In the genomic region with DNA sequence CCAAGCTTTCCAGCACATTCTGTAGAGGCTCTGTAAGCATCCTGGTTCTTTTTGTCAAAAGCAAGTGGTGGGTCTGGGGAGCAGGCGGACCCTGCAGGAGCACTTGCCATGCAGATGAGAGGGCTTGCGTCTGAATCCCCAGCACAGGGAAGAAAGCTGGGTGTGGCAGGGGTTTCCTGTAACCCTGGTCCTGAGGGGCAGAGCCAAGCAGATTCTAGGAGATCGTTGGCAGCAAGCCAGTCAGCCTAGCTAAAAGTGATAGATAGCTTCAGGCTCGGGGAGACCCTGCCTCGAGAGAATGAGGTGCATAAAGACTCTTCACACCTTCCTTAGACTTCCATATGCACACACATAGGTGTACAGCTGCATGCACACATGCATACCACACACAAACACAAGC, we compare ENCODE assay signal across 28 mouse cellular contexts. TPM values are rescaled to one million over a fixed set of nuclear protein-coding genes. Genes with fewer than 3 reads are reported as not detected.
DNase-seq lines count a peak whose midpoint lies in the region; ATAC-seq and TF ChIP-seq lines count a peak whose summit lies in the region.
"Had no signal": no experiment of that assay in that cellular context is flagged by ENCODE, and none has a peak within 500 bp of the region (broad histone marks: within the 10 kb centered on the region; RNA-seq: fewer than 3 reads in every experiment).

No protein-coding gene starts in this region.

- no peak overlapping the region for H3K9ac ChIP-seq in heart, embryonic 15.5 days
- H3K9ac ChIP-seq in liver, embryonic 14.5 days (replicated peaks): no peak overlapping the region
- H3K9ac ChIP-seq: embryonic facial prominence, embryonic 13.5 days; forebrain, embryonic 12.5 days; hindbrain, embryonic 12.5 days; intestine, embryonic 15.5 days; limb, embryonic 13.5 days; midbrain, embryonic 12.5 days had no signal

- no peak for DNase-seq in heart, embryonic 10.5 days (ENCODE audit: low spot score)
- peak; percentile 59 for DNase-seq in c-Kit-positive CD71-positive TER-119-negative erythroid progenitor cells, embryonic 14.5 days (ENCODE audit: low read depth)
- DNase-seq in liver, embryonic 14.5 days (ENCODE audit: low read depth in 3 of 3, low spot score in 3 of 3): no peak
- DNase-seq in lung, postnatal 14 days: no peak
- no peak for DNase-seq in adrenal gland, adult 18-20 months (ENCODE audit: low spot score in 2 of 2)
- DNase-seq in urinary bladder, postnatal 10 days (ENCODE audit: low spot score): no peak
- DNase-seq: adrenal gland, adult 2 months; adrenal gland, postnatal 36 days; cerebellum, adult 11 months; cerebellum, adult 9-10 months; cerebellum, postnatal 36 days; gastrocnemius, postnatal 14 days; heart, postnatal 36 days; kidney, adult 2 months; kidney, postnatal 4 days; lung, adult 18-20 months; lung, postnatal 10 days; thymus, postnatal 25 days had no signal

- H3K4me2 ChIP-seq in heart, embryonic 15.5 days: no peak overlapping the region
- peak overlapping the region; percentile 19; the same call in 1 of the 2 replicates for H3K4me2 ChIP-seq in liver, embryonic 14.5 days (ENCODE audit: low read depth)
- H3K4me2 ChIP-seq: embryonic facial prominence, embryonic 13.5 days; forebrain, embryonic 12.5 days; hindbrain, embryonic 12.5 days; intestine, embryonic 15.5 days; limb, embryonic 13.5 days; midbrain, embryonic 12.5 days had no signal

- 32% methylated on average over 5 of the region's 5 CpGs for WGBS in heart, embryonic 15.5 days
- WGBS in heart, embryonic 10.5 days: 61% methylated on average over 5 of the region's 5 CpGs
- WGBS in liver, embryonic 14.5 days (ENCODE audit: insufficient replicate concordance): 29% methylated on average over 5 of the region's 5 CpGs

- no peak for ATAC-seq in heart, embryonic 15.5 days (replicated peaks; ENCODE audit: insufficient number of reproducible peaks, insufficient read depth, low FRiP score, low read depth)
- ATAC-seq in liver, embryonic 14.5 days (ENCODE audit: insufficient read depth): peak; percentile 19; the same call in 1 of the 2 replicates
- ATAC-seq: hindbrain, postnatal 0 days; intestine, embryonic 15.5 days had no signal

- TF ChIP-seq CTCF in liver, embryonic 14.5 days (IDR thresholded peaks at IDR 0.05; ENCODE audit: low read depth): no peak

- no peaks in the 10 kb centered on the region for H3K27me3 ChIP-seq in heart, embryonic 15.5 days
- no peaks in the 10 kb centered on the region for H3K27me3 ChIP-seq in heart, embryonic 10.5 days (ENCODE audit: insufficient read depth, poor library complexity, severe bottlenecking)
- no peaks in the 10 kb centered on the region for H3K27me3 ChIP-seq in liver, embryonic 14.5 days (ENCODE audit: control insufficient read depth, insufficient read depth, low read length)
- H3K27me3 ChIP-seq: embryonic facial prominence, embryonic 13.5 days; forebrain, embryonic 12.5 days; hindbrain, embryonic 12.5 days; intestine, embryonic 15.5 days; limb, embryonic 13.5 days; midbrain, embryonic 12.5 days had no signal

- H3K9me3 ChIP-seq in heart, embryonic 15.5 days (replicated peaks): no peaks in the 10 kb centered on the region
- no peaks in the 10 kb centered on the region for H3K9me3 ChIP-seq in heart, embryonic 10.5 days
- no peaks in the 10 kb centered on the region for H3K9me3 ChIP-seq in liver, embryonic 14.5 days (ENCODE audit: control insufficient read depth, low read length)
- H3K9me3 ChIP-seq: embryonic facial prominence, embryonic 13.5 days; forebrain, embryonic 12.5 days; hindbrain, embryonic 12.5 days; intestine, embryonic 15.5 days; limb, embryonic 13.5 days; midbrain, embryonic 12.5 days had no signal

- H3K4me3 ChIP-seq in heart, embryonic 15.5 days: no peak overlapping the region
- H3K4me3 ChIP-seq in heart, embryonic 10.5 days: no peak overlapping the region
- no peak overlapping the region for H3K4me3 ChIP-seq in liver, embryonic 14.5 days (ENCODE audit: insufficient read depth in 1 of 2, low read depth in 2 of 2, low read length in 2 of 2)
- H3K4me3 ChIP-seq: embryonic facial prominence, embryonic 13.5 days; erythroblast, embryonic 14.5 days; forebrain, embryonic 12.5 days; hindbrain, embryonic 12.5 days; intestine, embryonic 15.5 days; limb, embryonic 13.5 days; midbrain, embryonic 12.5 days had no signal

- TF ChIP-seq EP300 in liver, embryonic 14.5 days (IDR thresholded peaks at IDR 0.05; ENCODE audit: low read depth): no peak

- H3K27ac ChIP-seq in heart, embryonic 15.5 days: 0 out of 2 replicates have a peak overlapping the region, but pooled peaks have one; percentile 14
- H3K27ac ChIP-seq in heart, embryonic 10.5 days: no peak overlapping the region
- H3K27ac ChIP-seq in liver, embryonic 14.5 days: no peak overlapping the region
- H3K27ac ChIP-seq: embryonic facial prominence, embryonic 13.5 days; hindbrain, embryonic 12.5 days; hindbrain, postnatal 0 days; intestine, embryonic 15.5 days; kidney, postnatal 0 days; limb, embryonic 13.5 days; midbrain, embryonic 12.5 days had no signal

- H3K4me1 ChIP-seq in heart, embryonic 15.5 days (replicated peaks): peaks cover 5% of the 10 kb centered on the region; the same call in 1 of the 2 replicates
- H3K4me1 ChIP-seq in heart, embryonic 10.5 days: 0 out of 2 replicates have a peak, but pooled peaks cover 3% of the 10 kb centered on the region
- H3K4me1 ChIP-seq in liver, embryonic 14.5 days (replicated peaks; ENCODE audit: control insufficient read depth in 2 of 2, insufficient read depth in 2 of 2, low read length in 1 of 2): peaks cover 24 to 32% of the 10 kb centered on the region in 2 experiments
- H3K4me1 ChIP-seq: embryonic facial prominence, embryonic 13.5 days; forebrain, embryonic 12.5 days; limb, embryonic 13.5 days; midbrain, embryonic 12.5 days had no signal

- H3K36me3 ChIP-seq in heart, embryonic 15.5 days: peaks cover 46% of the 10 kb centered on the region
- H3K36me3 ChIP-seq in heart, embryonic 10.5 days: peaks cover 69% of the 10 kb centered on the region
- peaks cover 5% of the 10 kb centered on the region; the same call in 1 of the 2 replicates for H3K36me3 ChIP-seq in liver, embryonic 14.5 days (replicated peaks; ENCODE audit: control insufficient read depth, insufficient read depth, low read depth)

RNA-seq across cellular contexts. Expression of a gene that starts 19.3 kb away (rescaled TPM):
- 44.8 and 51.6 TPM in 2 replicates for polyA plus RNA-seq in heart, embryonic 15.5 days (2015; fragmentation: Nextera tagmentation; extraction: Ambion mirVana)
- 52.3 and 56.3 TPM in 2 replicates for polyA plus RNA-seq in heart, embryonic 10.5 days (2016; fragmentation: Nextera tagmentation; extraction: Ambion mirVana)
- polyA plus RNA-seq in liver, embryonic 14.5 days (2012; rRNA removed): 26.1 and 31.1 TPM in 2 replicates
- 32.0 and 33.2 TPM in 2 replicates for polyA plus RNA-seq in liver, embryonic 14.5 days (2014; fragmentation: Nextera tagmentation; extraction: Ambion mirVana)
- total RNA-seq in adrenal gland, adult 18-20 months (2021): 10 to 100 TPM; 50.7 to 51.1 TPM

RNA-seq across cellular contexts. Expression of a gene that starts 47.0 kb away (rescaled TPM):
- polyA plus RNA-seq in heart, embryonic 15.5 days (2015; fragmentation: Nextera tagmentation; extraction: Ambion mirVana): 5.1 and 7.4 TPM in 2 replicates
- 10.2 and 11.3 TPM in 2 replicates for polyA plus RNA-seq in heart, embryonic 10.5 days (2016; fragmentation: Nextera tagmentation; extraction: Ambion mirVana)
- polyA plus RNA-seq in liver, embryonic 14.5 days (2012; rRNA removed): 8.6 and 13.8 TPM in 2 replicates
- 4.2 and 5.2 TPM in 2 replicates for polyA plus RNA-seq in liver, embryonic 14.5 days (2014; fragmentation: Nextera tagmentation; extraction: Ambion mirVana)
- total RNA-seq in adrenal gland, adult 18-20 months (2021): 1 to 10 TPM; 5.6 to 5.9 TPM

RNA-seq across cellular contexts. Expression of a gene that starts 53.8 kb away (rescaled TPM):
- polyA plus RNA-seq in heart, embryonic 15.5 days (2015; fragmentation: Nextera tagmentation; extraction: Ambion mirVana): 74.1 and 78.4 TPM in 2 replicates
- polyA plus RNA-seq in heart, embryonic 10.5 days (2016; fragmentation: Nextera tagmentation; extraction: Ambion mirVana): 64.6 and 64.9 TPM in 2 replicates
- 25.1 and 27.5 TPM in 2 replicates for polyA plus RNA-seq in liver, embryonic 14.5 days (2012; rRNA removed)
- polyA plus RNA-seq in liver, embryonic 14.5 days (2014; fragmentation: Nextera tagmentation; extraction: Ambion mirVana): 46.3 and 46.9 TPM in 2 replicates
- 100 to 1,000 TPM; 116 to 138 TPM for total RNA-seq in adrenal gland, adult 18-20 months (2021)
